Mouse (Mus musculus): ENCODE results near the gene Il1r2. TPM values are rescaled to one million over a fixed set of nuclear protein-coding genes. Genes with fewer than 3 reads are reported as not detected.

Gene Il1r2
- polyA plus RNA-seq, 1 experiment from 2014 or later, result 2.9 TPM

GRCm38 (mm10) chr1:40107971-40108749 is 34.3 kb downstream of the Il1r2 start:
- Histone ChIP-seq H3K9me3 (no peaks in the 10 kb centered on the region), H3K27ac (no peak overlapping the region), H3K9ac (no peak overlapping the region), H3K4me3 (no peak overlapping the region), H3K4me1 (peaks cover 5% of the 10 kb centered on the region; the same call in 1 of the 2 replicates), H3K27me3 (no peaks in the 10 kb centered on the region), H3K36me3 (no peaks in the 10 kb centered on the region), H3K4me2 (no peak overlapping the region)
- 85% methylated on average over 5 of the region's 5 CpGs for WGBS
- ATAC-seq (ENCODE audit: insufficient number of reproducible peaks, low FRiP score, low TSS enrichment, low read depth), result no peak

- Histone ChIP-seq H3K27ac (no peak overlapping the region), H3K4me3 (no peak overlapping the region), H3K4me2 (no peak overlapping the region), H3K27me3 (no peaks in the 10 kb centered on the region), H3K4me1 (peaks cover 5% of the 10 kb centered on the region; the same call in 1 of the 2 replicates), H3K9ac (no peak overlapping the region), H3K36me3 (no peaks in the 10 kb centered on the region), H3K9me3 (no peaks in the 10 kb centered on the region)
- no peak for ATAC-seq (ENCODE audit: insufficient number of reproducible peaks, low FRiP score, low TSS enrichment, low read depth)
- WGBS, result 49% methylated on average over 6 of the region's 6 CpGs
Measured at GRCm38 (mm10) chr1:40109736-40110135, 35.9 kb downstream of the Il1r2 start.

DNA sequence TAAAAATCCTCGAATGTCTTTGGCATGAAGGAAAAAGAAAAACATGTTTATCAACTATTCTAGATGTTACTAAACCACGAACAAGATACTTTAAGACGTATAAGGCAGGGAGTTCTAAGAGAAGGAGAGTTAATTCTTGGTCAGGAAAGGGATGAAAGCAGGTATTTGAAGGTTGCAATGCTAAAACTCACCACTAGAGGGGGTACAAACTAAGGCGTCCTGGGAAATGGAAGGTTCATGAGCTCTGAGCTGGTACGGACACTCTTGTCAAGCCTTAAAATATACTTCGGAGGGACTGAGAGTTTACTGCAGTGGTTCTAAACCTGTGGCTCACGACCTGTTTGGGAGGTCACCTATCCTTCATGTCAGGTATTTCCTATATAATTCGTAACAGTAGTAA is 41.4 kb downstream of the Il1r2 start:
- H3K4me3 ChIP-seq, result no peak overlapping the region
- no peaks in the 10 kb centered on the region for H3K27me3 ChIP-seq
- H3K4me2 ChIP-seq, result no peak overlapping the region
- no peak overlapping the region for H3K27ac ChIP-seq
- no peaks in the 10 kb centered on the region for H3K36me3 ChIP-seq
- no peaks in the 10 kb centered on the region for H3K9me3 ChIP-seq
- peaks cover 4% of the 10 kb centered on the region; the same call in 1 of the 2 replicates for H3K4me1 ChIP-seq
- no peak for ATAC-seq (ENCODE audit: insufficient number of reproducible peaks, low FRiP score, low TSS enrichment, low read depth)
- H3K9ac ChIP-seq, result no peak overlapping the region
- 35% methylated on average over 8 of the region's 8 CpGs for WGBS

- no peak overlapping the region for H3K27ac ChIP-seq
- H3K36me3 ChIP-seq, result no peaks in the 10 kb centered on the region
- no peak overlapping the region for H3K4me3 ChIP-seq
- no peaks in the 10 kb centered on the region for H3K27me3 ChIP-seq
- H3K4me2 ChIP-seq, result no peak overlapping the region
- no peaks in the 10 kb centered on the region for H3K9me3 ChIP-seq
- H3K9ac ChIP-seq, result no peak overlapping the region
- 6% methylated on average over 8 of the region's 8 CpGs for WGBS
- peaks cover 4% of the 10 kb centered on the region; the same call in 1 of the 2 replicates for H3K4me1 ChIP-seq
- no peak for ATAC-seq (ENCODE audit: insufficient number of reproducible peaks, low FRiP score, low TSS enrichment, low read depth)
Measured at GRCm38 (mm10) chr1:40116422-40116821, 42.5 kb downstream of the Il1r2 start.

GRCm38 (mm10) chr1:40117565-40117964 is 43.7 kb downstream of the Il1r2 start:
- Histone ChIP-seq H3K4me2 (no peak overlapping the region), H3K27me3 (no peaks in the 10 kb centered on the region), H3K4me1 (peaks cover 4% of the 10 kb centered on the region; the same call in 1 of the 2 replicates), H3K36me3 (no peaks in the 10 kb centered on the region), H3K4me3 (no peak overlapping the region), H3K9me3 (no peaks in the 10 kb centered on the region), H3K9ac (no peak overlapping the region), H3K27ac (no peak overlapping the region)
- ATAC-seq (ENCODE audit: insufficient number of reproducible peaks, low FRiP score, low TSS enrichment, low read depth), result no peak
- 39% methylated on average over 9 of the region's 10 CpGs for WGBS

DNA sequence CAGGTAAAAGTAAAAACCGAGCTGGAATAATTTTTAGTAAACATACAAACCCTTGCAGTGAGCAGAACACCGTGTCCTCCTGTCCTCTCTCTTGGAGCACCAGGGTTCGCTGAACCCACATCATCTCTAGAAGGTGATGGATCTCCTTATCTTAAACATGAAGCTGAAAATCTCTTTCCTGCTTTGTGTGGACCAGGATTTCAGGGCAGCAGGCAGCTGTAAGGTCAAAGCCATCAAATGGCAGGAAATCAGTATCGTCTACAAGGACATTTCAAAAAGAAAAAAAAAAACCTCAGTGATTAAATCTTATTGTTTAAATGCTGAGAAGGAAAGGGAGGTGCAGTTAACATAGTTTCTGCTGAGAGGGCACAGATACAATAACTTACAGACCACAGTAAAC is 50.4 kb downstream of the Il1r2 start:
- WGBS, result 74% methylated on average over 4 of the region's 4 CpGs
- Histone ChIP-seq H3K36me3 (no peaks in the 10 kb centered on the region), H3K4me1 (no peaks in the 10 kb centered on the region), H3K9ac (no peak overlapping the region), H3K27me3 (no peaks in the 10 kb centered on the region), H3K27ac (no peak overlapping the region), H3K4me2 (no peak overlapping the region), H3K4me3 (no peak overlapping the region), H3K9me3 (no peaks in the 10 kb centered on the region)
- no peak for ATAC-seq (ENCODE audit: insufficient number of reproducible peaks, low FRiP score, low TSS enrichment, low read depth)

DNA sequence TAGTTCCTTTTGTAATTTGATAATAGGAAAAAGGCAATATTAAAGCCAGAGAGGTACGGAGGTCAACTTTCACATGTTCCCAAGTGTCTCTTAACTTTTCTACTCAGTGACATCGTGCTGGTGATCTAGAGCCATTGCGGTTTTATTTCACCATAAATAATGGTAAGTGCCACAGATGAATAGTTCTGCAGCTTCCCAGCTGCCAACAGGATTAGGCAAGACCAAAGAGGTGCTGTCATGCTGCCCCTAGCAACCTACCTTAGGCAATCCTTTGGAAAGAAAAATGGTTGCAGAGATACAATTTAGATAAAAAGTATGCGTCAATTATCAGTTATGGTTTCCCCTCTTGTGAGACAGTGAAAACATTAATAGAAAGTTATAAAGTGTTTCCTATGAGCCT is 54.6 kb downstream of the Il1r2 start:
- no peaks in the 10 kb centered on the region for H3K36me3 ChIP-seq
- no peak overlapping the region for H3K27ac ChIP-seq
- H3K9ac ChIP-seq, result no peak overlapping the region
- H3K4me3 ChIP-seq, result no peak overlapping the region
- no peak for ATAC-seq (ENCODE audit: insufficient number of reproducible peaks, low FRiP score, low TSS enrichment, low read depth)
- H3K9me3 ChIP-seq, result no peaks in the 10 kb centered on the region
- no peak overlapping the region for H3K4me2 ChIP-seq
- 57% methylated on average over 4 of the region's 4 CpGs for WGBS
- no peaks in the 10 kb centered on the region for H3K27me3 ChIP-seq
- H3K4me1 ChIP-seq, result no peaks in the 10 kb centered on the region

- H3K27me3 ChIP-seq, result no peaks in the 10 kb centered on the region
- no peak for ATAC-seq (ENCODE audit: insufficient number of reproducible peaks, low FRiP score, low TSS enrichment, low read depth)
- 68% methylated on average over 2 of the region's 2 CpGs for WGBS
- H3K4me3 ChIP-seq, result no peak overlapping the region
- H3K27ac ChIP-seq, result no peak overlapping the region
- no peaks in the 10 kb centered on the region for H3K4me1 ChIP-seq
- H3K9me3 ChIP-seq, result no peaks in the 10 kb centered on the region
- H3K9ac ChIP-seq, result no peak overlapping the region
- no peak overlapping the region for H3K4me2 ChIP-seq
- H3K36me3 ChIP-seq, result no peaks in the 10 kb centered on the region
Measured at GRCm38 (mm10) chr1:40129321-40129720, 55.4 kb downstream of the Il1r2 start.

- WGBS, result 31% methylated on average over 1 of the region's 1 CpGs
Measured at GRCm38 (mm10) chr1:40131631-40132030, 57.8 kb downstream of the Il1r2 start.

DNA sequence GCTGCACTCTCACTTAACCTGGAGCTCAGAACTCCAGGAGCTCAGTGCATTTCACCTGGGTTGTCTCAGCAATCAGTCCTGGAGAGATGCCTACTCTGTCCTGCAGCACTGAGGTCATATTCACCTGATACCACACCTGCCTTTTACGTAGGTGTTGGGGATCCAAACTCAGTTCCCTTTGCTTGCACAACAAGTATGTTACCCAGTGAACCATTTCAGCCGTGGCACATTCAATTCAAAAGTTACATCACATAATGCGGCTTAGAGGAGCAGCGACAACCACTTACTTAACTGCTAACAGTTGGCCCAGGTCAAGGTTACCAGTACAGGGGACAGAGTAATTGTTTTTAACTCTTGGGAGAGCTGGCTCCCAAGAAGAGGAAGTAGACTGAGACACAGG is 58.8 kb downstream of the Il1r2 start:
- WGBS, result 90% methylated on average over 4 of the region's 4 CpGs
- no peaks in the 10 kb centered on the region for H3K27me3 ChIP-seq
- no peak overlapping the region for H3K4me3 ChIP-seq
- no peak overlapping the region for H3K9ac ChIP-seq
- H3K4me1 ChIP-seq, result no peaks in the 10 kb centered on the region
- H3K4me2 ChIP-seq, result no peak overlapping the region
- no peaks in the 10 kb centered on the region for H3K9me3 ChIP-seq
- ATAC-seq (ENCODE audit: insufficient number of reproducible peaks, low FRiP score, low TSS enrichment, low read depth), result no peak
- no peaks in the 10 kb centered on the region for H3K36me3 ChIP-seq
- H3K27ac ChIP-seq, result no peak overlapping the region

More at GRCm38 (mm10) chr1:40131631-40132030, 57.8 kb downstream of the Il1r2 start:
- no peak overlapping the region for H3K4me3 ChIP-seq
- no peak overlapping the region for H3K4me2 ChIP-seq
- no peaks in the 10 kb centered on the region for H3K27me3 ChIP-seq
- ATAC-seq (ENCODE audit: insufficient number of reproducible peaks, low FRiP score, low TSS enrichment, low read depth), result no peak
- H3K36me3 ChIP-seq, result no peaks in the 10 kb centered on the region
- H3K27ac ChIP-seq, result no peak overlapping the region
- no peak overlapping the region for H3K9ac ChIP-seq
- H3K9me3 ChIP-seq, result no peaks in the 10 kb centered on the region
- H3K4me1 ChIP-seq, result no peaks in the 10 kb centered on the region

- no peak for ATAC-seq (ENCODE audit: insufficient number of reproducible peaks, low FRiP score, low TSS enrichment, low read depth)
- WGBS, result 73% methylated on average over 3 of the region's 3 CpGs
Measured at GRCm38 (mm10) chr1:40133567-40133966, 59.7 kb downstream of the Il1r2 start.

GRCm38 (mm10) chr1:40139798-40140532 is 66.1 kb downstream of the Il1r2 start:
- Histone ChIP-seq H3K4me1 (peaks cover 16% of the 10 kb centered on the region), H3K36me3 (no peaks in the 10 kb centered on the region), H3K4me2 (0 out of 2 replicates have a peak overlapping the region, but pooled peaks have one; percentile 5), H3K9ac (no peak overlapping the region), H3K27me3 (no peaks in the 10 kb centered on the region), H3K9me3 (no peaks in the 10 kb centered on the region), H3K27ac (peak overlapping the region; percentile 57), H3K4me3 (no peak overlapping the region)
- peak; percentile 81; the same call in 1 of the 2 replicates for ATAC-seq (ENCODE audit: insufficient number of reproducible peaks, low FRiP score, low TSS enrichment, low read depth)
- WGBS, result 44% methylated on average over 14 of the region's 14 CpGs

More at GRCm38 (mm10) chr1:40133567-40133966, 59.7 kb downstream of the Il1r2 start:
- no peaks in the 10 kb centered on the region for H3K36me3 ChIP-seq
- H3K27ac ChIP-seq, result no peak overlapping the region
- no peaks in the 10 kb centered on the region for H3K4me1 ChIP-seq
- H3K4me3 ChIP-seq, result no peak overlapping the region
- no peak overlapping the region for H3K4me2 ChIP-seq
- H3K9me3 ChIP-seq, result no peaks in the 10 kb centered on the region
- H3K27me3 ChIP-seq, result no peaks in the 10 kb centered on the region
- no peak overlapping the region for H3K9ac ChIP-seq

All from limb, embryonic 15.5 days (tissue).